Mouse (Mus musculus): Measurements from ENCODE around the gene Epb41l5. TPM values are rescaled to one million over a fixed set of nuclear protein-coding genes. Genes with fewer than 3 reads are reported as not detected.

Epb41l5 gene
- polyA plus RNA-seq, 1 experiment from 2014 or later = 9.8 TPM

DNA sequence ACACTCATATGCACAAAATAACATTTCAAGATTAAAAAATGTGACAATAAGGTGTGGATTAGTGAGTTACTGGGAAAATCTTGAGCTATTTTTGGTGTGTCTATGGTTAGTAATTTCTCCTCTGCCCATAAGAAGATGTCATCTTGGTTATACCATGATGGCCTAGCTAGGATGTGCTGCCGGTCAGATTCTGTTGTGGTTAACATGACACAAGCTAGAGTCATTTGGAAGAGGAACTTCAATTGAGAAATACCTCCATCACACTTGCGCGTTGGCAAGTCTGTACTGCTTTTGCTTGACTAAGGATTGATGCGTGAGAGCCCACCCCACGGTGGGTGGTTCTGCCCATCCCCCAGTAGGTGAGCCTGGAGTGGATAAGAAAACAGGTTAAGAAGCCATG lies 114.5 kb downstream of the Epb41l5 start:
- DNase-seq (ENCODE audit: low spot score) = no peak

- no peak for DNase-seq (ENCODE audit: low spot score)
Observed at GRCm38 (mm10) chr1:119533093-119533805, 115.6 kb downstream of the Epb41l5 start.

DNA sequence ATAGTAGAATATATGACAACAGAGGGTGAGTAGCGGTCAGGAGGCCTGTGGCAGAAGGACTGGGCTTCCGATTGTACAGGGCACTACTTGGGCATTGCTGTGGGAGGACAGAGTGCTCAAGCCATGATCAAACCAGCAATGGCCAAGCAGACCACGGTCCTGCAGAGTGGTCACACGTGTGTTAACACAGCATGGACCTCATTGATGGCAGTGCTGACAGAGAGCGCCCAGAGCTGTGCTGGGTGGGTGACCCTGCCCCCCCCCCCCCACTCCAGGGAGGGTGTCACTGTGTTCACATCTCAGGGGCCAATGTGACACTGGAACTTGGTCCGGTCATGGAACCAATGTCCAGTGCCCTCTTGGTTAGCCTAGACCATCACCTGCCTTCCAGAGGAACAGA lies 116.6 kb downstream of the Epb41l5 start:
- DNase-seq (ENCODE audit: low spot score) = no peak

- DNase-seq (ENCODE audit: low spot score) = no peak
Observed at GRCm38 (mm10) chr1:119530941-119531340, 117.9 kb downstream of the Epb41l5 start.

GRCm38 (mm10) chr1:119525689-119526591 lies 122.9 kb downstream of the Epb41l5 start, which contains the start of gene Tmem185b:
Gene Tmem185b (plus strand): TSS chr1:119526160.
- peak; percentile 85 for DNase-seq (ENCODE audit: low spot score)

DNA sequence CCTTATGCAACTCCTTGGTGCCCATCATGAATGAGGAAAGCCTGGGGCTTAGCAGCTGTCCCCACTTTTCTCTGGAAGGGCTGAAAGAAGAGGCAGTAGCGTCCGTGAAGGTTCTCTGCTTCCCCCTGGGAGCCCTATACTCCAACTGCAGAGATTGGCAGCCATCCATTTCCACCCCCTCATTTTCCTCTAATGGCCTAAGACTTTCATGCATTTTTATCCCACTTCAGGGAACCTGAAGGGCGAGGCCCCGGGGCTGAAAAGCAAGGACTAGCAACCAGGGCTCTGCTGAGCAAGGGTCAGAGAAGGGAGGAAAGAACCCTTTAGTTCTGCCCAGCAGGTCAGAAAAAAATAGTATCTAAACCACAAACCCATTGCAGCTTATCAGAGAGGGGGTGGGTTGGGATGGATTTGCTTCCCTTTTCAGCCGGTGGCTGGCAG lies 123.8 kb downstream of the Epb41l5 start:
- no peak for DNase-seq (ENCODE audit: low spot score)

- DNase-seq (ENCODE audit: low spot score) = no peak
Observed at GRCm38 (mm10) chr1:119523826-119524225, 125.0 kb downstream of the Epb41l5 start.

DNA sequence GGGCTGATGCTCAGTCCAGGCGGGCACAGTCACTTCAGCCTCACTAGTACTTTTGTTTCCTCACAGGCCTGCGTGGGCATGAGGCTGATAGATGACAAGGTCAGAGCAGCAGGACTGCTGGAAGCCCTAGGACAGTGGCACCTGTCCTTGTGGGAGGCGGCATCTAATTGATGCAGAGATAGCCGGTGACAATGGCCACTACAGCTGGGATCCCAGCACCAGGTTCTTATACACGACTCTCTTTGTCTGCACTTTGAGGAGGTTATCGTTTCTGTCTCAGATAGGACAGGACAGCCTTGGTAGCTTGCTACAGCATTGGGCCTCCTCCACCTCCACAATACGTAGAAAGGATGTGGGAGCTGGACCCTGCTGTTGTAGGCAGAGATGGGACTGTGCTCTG lies 125.4 kb downstream of the Epb41l5 start:
- no peak for DNase-seq (ENCODE audit: low spot score)

GRCm38 (mm10) chr1:119522726-119523125 lies 126.1 kb downstream of the Epb41l5 start:
- no peak for DNase-seq (ENCODE audit: low spot score)

GRCm38 (mm10) chr1:119521681-119522080 lies 127.1 kb downstream of the Epb41l5 start:
- DNase-seq (ENCODE audit: low spot score) = no peak

DNA sequence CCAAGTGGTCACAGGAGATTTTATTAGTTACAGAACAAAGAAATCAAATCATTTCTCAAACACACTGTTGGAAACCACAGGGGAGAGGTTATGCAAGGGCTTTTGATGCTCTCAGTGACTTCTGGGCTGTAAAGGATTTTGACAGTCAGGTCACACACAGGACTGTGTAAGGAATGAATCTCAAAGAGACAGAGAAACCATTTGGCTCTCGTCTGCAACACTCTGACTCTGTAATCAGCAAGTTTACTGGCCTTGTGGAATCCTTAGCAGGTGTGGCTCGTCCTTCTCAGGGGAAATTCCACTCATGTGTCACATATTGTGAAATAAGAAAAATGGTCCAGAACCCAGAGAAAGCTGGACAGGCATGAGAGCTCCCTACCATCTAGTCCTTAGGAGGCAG lies 127.8 kb downstream of the Epb41l5 start:
- no peak for DNase-seq (ENCODE audit: low spot score)

GRCm38 (mm10) chr1:119519286-119519685 lies 129.5 kb downstream of the Epb41l5 start:
- DNase-seq (ENCODE audit: low spot score) = no peak

DNA sequence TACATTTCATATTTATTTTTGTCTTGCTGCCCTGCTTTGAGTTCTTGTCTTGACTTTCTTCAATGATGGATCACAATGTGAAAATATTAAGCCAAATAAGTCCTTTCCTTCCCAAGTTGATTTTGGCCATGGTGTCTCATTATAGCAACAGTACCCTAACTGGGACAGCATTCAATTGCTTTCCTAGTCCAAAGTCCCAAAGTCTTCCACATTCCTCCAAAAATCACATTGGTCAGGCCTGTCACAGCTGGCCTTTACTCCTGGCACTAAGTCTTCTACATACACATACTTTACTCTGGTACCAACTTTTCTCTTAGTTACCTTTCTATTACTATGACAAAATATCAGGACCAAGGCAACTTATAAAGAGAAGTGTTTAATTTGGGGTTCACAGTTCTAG lies 130.0 kb downstream of the Epb41l5 start:
- no peak for DNase-seq (ENCODE audit: low spot score)

DNA sequence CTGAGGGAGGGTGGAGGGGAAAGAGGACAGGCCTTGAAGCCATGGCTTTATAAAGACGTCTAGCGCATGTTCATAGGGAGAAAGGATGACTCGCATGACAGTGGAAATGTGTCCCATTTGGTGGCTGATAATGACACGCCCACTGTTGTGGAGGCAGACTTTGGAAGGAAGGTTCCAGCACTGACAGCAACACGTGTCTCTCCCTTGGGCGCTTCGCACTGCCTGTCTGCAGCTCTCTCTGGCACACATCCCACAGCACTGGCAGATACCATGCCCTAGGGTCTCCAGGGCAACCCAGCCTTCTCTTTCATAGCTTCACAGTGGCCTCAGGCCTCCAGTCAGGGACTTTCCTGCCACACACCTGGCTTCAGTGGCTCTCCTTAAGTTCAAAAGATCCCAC lies 130.7 kb downstream of the Epb41l5 start:
- DNase-seq (ENCODE audit: low spot score) = no peak

DNA sequence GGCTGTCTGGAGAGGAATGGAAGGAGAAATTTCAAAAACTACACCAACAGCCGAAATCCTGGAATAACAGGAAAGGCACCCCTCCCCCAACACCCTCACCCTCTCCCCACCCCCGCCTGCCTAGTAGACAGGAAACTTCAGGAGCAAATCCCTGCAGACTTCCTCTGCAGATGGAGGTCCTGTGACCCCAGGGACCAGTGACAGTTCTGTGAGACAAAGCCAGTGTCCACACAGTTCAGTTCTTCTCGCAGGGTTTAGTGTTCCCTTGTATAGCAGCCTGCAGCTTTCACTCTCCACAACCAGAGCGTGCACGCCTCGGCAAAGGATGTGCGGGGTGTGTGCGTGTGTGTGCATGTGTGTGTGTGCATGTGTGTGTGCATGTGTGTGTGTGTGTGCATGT lies 137.9 kb downstream of the Epb41l5 start:
- DNase-seq (ENCODE audit: low spot score) = no peak

DNA sequence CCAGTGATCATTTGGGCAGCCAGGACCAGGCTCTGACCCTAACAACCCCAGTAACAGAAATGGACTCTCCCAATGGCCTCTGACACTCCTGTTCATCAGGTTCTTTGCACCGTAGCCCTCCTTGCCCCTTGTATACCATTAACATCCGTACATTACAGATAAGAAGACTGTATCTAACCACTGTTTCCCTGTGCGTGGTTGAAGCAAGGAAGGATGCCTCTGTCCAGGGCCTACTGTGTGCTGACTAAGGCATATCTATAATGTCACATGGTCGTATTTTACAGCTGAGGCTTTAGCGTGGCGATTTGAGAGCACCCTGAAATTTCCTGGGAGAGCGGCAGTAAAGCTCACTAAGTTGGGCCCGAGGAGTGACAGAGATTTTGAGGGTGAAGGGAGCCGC lies 138.4 kb downstream of the Epb41l5 start:
- DNase-seq (ENCODE audit: low spot score) = no peak

DNA sequence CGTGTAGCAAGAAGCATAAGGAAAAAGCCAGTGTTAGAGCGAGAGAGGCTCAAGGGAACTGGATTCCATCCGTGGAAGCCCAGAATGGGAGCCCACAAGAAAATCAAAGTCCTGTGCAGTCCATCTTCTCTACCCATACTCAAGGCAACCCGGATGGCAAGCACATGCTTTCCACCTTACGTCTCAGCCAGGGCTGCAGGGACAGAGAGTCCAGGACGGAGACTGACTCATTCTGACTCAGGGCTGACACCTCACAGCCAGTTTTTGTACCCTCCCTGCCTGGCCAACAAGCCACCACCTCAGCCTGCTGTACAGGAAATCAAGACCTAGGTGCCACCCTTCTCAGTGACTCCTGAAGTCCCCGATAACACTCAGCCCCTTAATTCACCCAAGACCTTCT lies 139.3 kb downstream of the Epb41l5 start:
- no peak for DNase-seq (ENCODE audit: low spot score)

DNA sequence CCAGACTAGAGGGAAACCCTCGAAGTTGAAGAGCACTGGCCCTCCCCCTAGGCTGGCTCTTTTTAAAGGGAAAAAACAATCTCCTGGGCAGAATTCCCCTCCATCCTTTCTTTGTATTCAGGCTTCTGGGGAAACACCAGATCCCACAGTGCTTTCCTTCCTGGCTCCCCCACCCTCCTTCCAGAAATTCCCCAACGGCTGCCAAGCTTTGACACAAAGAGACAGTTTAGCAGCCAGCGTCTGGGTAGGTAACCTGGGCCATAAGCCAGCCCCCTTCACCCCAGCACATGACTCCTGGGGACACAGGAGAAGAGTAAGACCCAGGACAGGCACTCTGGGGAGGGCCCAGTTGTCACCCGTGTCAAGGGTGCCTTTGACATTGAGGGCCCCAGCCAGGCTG lies 140.3 kb downstream of the Epb41l5 start:
- DNase-seq (ENCODE audit: low spot score) = no peak

- no peak for DNase-seq (ENCODE audit: low spot score)
Observed at GRCm38 (mm10) chr1:119505951-119506350, 142.8 kb downstream of the Epb41l5 start.

GRCm38 (mm10) chr1:119504260-119505062 lies 144.3 kb downstream of the Epb41l5 start, which contains the start of gene Ralb:
Gene Ralb (minus strand): TSS chr1:119504794.
- peak; percentile 93 for DNase-seq (ENCODE audit: low spot score)

DNA sequence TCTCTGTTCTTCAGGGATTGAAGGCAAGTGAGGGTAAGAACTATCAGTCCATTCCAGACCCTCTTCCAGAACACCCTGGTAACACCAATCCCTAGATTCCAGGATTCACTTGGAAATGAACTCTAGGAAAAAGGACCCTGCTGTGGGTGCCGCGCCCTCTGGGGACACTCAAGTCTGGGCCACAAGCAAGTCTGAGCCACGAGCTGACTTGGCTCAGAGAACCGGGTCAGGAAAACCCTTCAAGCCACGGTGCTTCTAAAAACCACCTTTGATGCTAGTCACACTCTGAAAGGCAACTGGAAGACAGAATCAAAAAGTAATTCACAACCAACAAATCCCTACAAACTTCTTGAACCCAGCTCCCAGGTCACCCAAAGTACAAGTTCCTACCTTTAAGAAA lies 145.0 kb downstream of the Epb41l5 start:
- DNase-seq (ENCODE audit: low spot score) = no peak

DNA sequence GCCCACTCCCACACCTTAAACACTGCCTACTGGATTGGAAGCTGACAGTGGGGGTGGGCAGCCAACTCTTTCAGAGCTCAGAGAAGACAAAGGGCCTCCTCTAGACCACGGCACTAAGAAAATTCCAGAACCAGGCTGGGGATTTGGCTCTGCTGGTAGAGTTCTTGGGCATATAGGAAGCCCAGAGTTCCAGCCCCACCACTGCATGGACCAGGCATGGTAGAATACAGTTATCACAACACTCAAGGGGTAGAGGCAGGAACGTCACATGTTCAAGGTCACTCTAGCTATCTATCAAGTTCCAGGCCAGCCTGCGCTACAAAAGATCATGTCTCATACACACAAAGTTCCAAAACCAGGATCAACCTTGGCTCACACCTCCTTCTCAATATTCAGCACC lies 145.6 kb downstream of the Epb41l5 start:
- no peak for DNase-seq (ENCODE audit: low spot score)
